Mouse (Mus musculus) right cerebral cortex, postnatal 10 days (tissue): ENCODE data around the gene Olfr1271.
"Not testable (repeated sequence)": the region's sequence is repeated elsewhere in the genome, so short reads cannot be mapped to it uniquely, and the experiment has no call there.

ENCODE experiments used
- DNase-seq, 2 experiments: peaks; one replicate each; pipeline ENCODE4 v3.0.0; 2021; ENCODE audit warnings: low spot score in 2 of 2

The Olfr1271 gene

GRCm38 (mm10) chr2:90270932-90271331 lies at the start of gene Olfr1271:
Gene Olfr1271 (minus strand): TSS chr2:90271032.
- DNase-seq, result no peak

GRCm38 (mm10) chr2:90292741-90293140 lies 21.9 kb upstream of the Olfr1271 start, which contains the start of gene Olfr1272:
Gene Olfr1272 (minus strand): TSS chr2:90292841.
- no peak for DNase-seq

- DNase-seq, result no peak
These were observed 13.3 kb downstream of the Olfr1271 start, which contains the start of gene Olfr142 for GRCm38 (mm10) chr2:90257492-90257891. Gene Olfr142 (minus strand): TSS chr2:90257592.

- not testable (repeated sequence) for DNase-seq
These were observed 46.4 kb downstream of the Olfr1271 start, which contains the start of gene Olfr1506 for GRCm38 (mm10) chr2:90224393-90224792. Gene Olfr1506 (minus strand): TSS chr2:90224493.
